8 mouse cellular contexts compared by ENCODE assay signal in the genomic region with DNA sequence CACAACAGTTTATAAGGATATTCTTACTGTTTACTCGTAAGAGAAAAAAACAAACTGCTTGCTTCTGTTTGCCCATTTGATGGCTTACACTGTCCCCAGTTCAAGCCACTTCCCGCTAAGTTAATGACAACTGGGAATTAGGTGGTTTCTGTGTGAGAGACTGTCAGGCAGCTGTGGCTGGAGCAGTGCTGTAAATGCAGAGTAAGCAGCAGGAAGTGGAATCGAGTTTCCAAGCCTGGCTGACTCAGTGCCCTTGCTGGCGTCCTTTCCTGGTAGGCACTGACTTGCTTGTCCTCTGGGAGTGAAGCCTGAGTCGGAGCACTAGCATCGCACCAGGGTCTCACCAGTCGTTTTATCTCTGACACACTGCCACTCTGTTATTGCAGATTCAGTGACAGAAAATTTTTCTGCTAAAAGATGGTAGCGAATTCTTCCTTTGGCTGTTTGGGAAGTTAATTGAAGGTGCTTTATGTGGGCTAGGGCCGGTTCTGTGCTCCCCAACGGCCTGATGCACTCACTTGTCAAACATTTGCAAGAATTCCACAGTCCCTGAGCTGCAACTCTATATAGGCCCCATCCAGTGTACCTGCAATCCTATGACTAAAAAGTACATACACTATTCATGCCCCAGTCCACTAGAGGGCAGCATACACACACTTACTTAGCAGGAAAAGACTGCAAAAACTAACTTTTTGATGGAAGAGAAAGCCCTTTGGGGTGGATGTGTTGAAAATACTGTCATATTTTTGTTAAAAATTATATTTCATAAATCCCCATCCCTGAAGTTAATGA. TPM values are rescaled to one million over a fixed set of nuclear protein-coding genes. Genes with fewer than 3 reads are reported as not detected.
DNase-seq lines count a peak whose midpoint lies in the region; ATAC-seq and TF ChIP-seq lines count a peak whose summit lies in the region.

No protein-coding gene starts in this region.

- H3K4me1 ChIP-seq in cortical plate, adult 2 months (ENCODE audit: control insufficient read depth, insufficient read depth, low read length), result no peaks in the 10 kb centered on the region
- no peaks in the 10 kb centered on the region for H3K4me1 ChIP-seq in kidney, embryonic 16.5 days (ENCODE audit: insufficient read depth, low read length)

- TF ChIP-seq CTCF in cortical plate, adult 2 months (IDR thresholded peaks at IDR 0.05; ENCODE audit: extremely low read depth, insufficient read depth, low read length), result peak; percentile 40; the same call in 1 of the 2 replicates

- H3K4me3 ChIP-seq in cortical plate, adult 2 months (ENCODE audit: insufficient read depth, low read length), result no peak overlapping the region
- H3K4me3 ChIP-seq in kidney, embryonic 16.5 days (ENCODE audit: low read length), result no peak overlapping the region

- H3K27ac ChIP-seq in cortical plate, adult 2 months (ENCODE audit: insufficient read depth, low read length), result no peak overlapping the region
- H3K27ac ChIP-seq in kidney, embryonic 16.5 days (ENCODE audit: low read length), result peak overlapping the region; percentile 16; the same call in 1 of the 2 replicates

- DNase-seq in layer of hippocampus, adult 18-20 months (ENCODE audit: low spot score in 2 of 2), result peak; percentile 39 to 70
- DNase-seq in layer of hippocampus, postnatal 36 days, result no peak
- peak; percentile 74 for DNase-seq in R1 (ENCODE audit: low read depth, low spot score)
- peak; percentile 12 to 43 for DNase-seq in heart, adult 9 months (ENCODE audit: low spot score in 2 of 2)
- peak; percentile 50 for DNase-seq in lung, postnatal 25 days (ENCODE audit: low spot score)
- DNase-seq in retina, postnatal 1 day, result peak; percentile 74

- H3K9ac ChIP-seq in kidney, embryonic 16.5 days (replicated peaks; ENCODE audit: low read length), result no peak overlapping the region

- ATAC-seq in kidney, embryonic 16.5 days (ENCODE audit: low FRiP score, low TSS enrichment), result peak; percentile 59; the same call in 1 of the 2 replicates

- 49% methylated on average over 10 of the region's 10 CpGs for WGBS in kidney, embryonic 16.5 days

- no peaks in the 10 kb centered on the region for H3K27me3 ChIP-seq in kidney, embryonic 16.5 days (ENCODE audit: insufficient read depth, low read length)

- peaks cover under 1% of the 10 kb centered on the region; the same call in 1 of the 2 replicates for H3K36me3 ChIP-seq in kidney, embryonic 16.5 days (ENCODE audit: insufficient read depth, low read length)

- no peak for TF ChIP-seq POLR2A in cortical plate, adult 2 months (IDR thresholded peaks at IDR 0.05; ENCODE audit: extremely low read depth, insufficient read depth, low read length)

- H3K4me2 ChIP-seq in kidney, embryonic 16.5 days (replicated peaks; ENCODE audit: low read depth, low read length), result no peak overlapping the region

- no peaks in the 10 kb centered on the region for H3K9me3 ChIP-seq in kidney, embryonic 16.5 days (ENCODE audit: low read length)

RNA-seq across cellular contexts. Expression of gene Stx7, which starts 24.3 kb away (rescaled TPM):
- 100 to 1,000 TPM; 134 to 140 TPM for total RNA-seq in layer of hippocampus, adult 18-20 months (2021)
- total RNA-seq in layer of hippocampus, postnatal 36 days (2021), result 100 to 1,000 TPM; 122 to 128 TPM
- 143 and 154 TPM in 2 replicates for polyA plus RNA-seq in cortical plate, adult 2 months (2012; rRNA removed)
- 127 and 146 TPM in 2 replicates for polyA plus RNA-seq in kidney, embryonic 16.5 days (2015; fragmentation: Nextera tagmentation; extraction: Ambion mirVana)

RNA-seq across cellular contexts. Expression of gene Moxd1, which starts 49.9 kb away (rescaled TPM):
- 10 to 100 TPM; 10.1 to 11.4 TPM for total RNA-seq in layer of hippocampus, adult 18-20 months (2021)
- total RNA-seq in layer of hippocampus, postnatal 36 days (2021), result 10 to 100 TPM; 10.9 to 11.9 TPM
- 4.5 and 5.6 TPM in 2 replicates for polyA plus RNA-seq in cortical plate, adult 2 months (2012; rRNA removed)
- 23.4 and 24.0 TPM in 2 replicates for polyA plus RNA-seq in kidney, embryonic 16.5 days (2015; fragmentation: Nextera tagmentation; extraction: Ambion mirVana)

Comparison
In these comparisons a context has a peak if more than half of its experiments do, and no peak if none do; other contexts are left out.
1. DNase-seq: peak in layer of hippocampus, adult 18-20 months (2 of 2), R1 (single experiment), heart, adult 9 months (2 of 2), lung, postnatal 25 days (single experiment) and retina, postnatal 1 day (single experiment); none in layer of hippocampus, postnatal 36 days (0 of 2).